21 mouse cellular contexts compared by ENCODE assay signal in the genomic region with DNA sequence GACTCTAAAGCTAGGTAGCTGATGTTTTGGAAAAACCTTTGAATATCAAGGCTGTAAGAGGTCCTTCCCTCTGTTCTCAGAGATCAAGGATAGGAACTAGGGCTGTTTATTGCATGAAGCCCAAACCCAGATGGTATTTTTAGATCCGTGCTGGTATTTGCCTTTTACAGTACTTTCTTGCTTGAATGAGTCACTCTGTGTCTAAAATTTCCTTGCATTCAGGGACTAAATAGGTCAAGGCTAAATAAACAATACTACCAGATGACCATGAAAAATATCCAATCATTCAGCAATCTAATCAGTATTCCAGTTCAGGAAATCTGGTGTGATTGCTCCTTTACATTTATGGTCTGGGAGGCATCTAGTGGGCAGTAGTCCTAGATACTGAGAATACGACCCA.
"Had no signal": no experiment of that assay in that cellular context is flagged by ENCODE, and none has a peak within 500 bp of the region (broad histone marks: within the 10 kb centered on the region; RNA-seq: fewer than 3 reads in every experiment).

No protein-coding gene starts in this region.

- H3K9me3 ChIP-seq: limb, embryonic 10.5 days; limb, embryonic 13.5 days; liver, embryonic 13.5 days; midbrain, embryonic 15.5 days; neural tube, embryonic 12.5 days; neural tube, embryonic 15.5 days had no signal

- H3K27me3 ChIP-seq: limb, embryonic 13.5 days; liver, embryonic 13.5 days; midbrain, embryonic 15.5 days; neural tube, embryonic 12.5 days; neural tube, embryonic 15.5 days had no signal

- H3K36me3 ChIP-seq: limb, embryonic 10.5 days; limb, embryonic 13.5 days; liver, embryonic 13.5 days; midbrain, embryonic 15.5 days; neural tube, embryonic 12.5 days; neural tube, embryonic 15.5 days had no signal

- H3K27ac ChIP-seq: kidney, postnatal 0 days; layer of hippocampus, adult 2 months; limb, embryonic 10.5 days; limb, embryonic 13.5 days; liver, embryonic 13.5 days; midbrain, embryonic 15.5 days; neural tube, embryonic 12.5 days; neural tube, embryonic 15.5 days; stomach, postnatal 0 days had no signal

- H3K4me3 ChIP-seq: layer of hippocampus, adult 2 months; limb, embryonic 10.5 days; limb, embryonic 13.5 days; liver, embryonic 13.5 days; midbrain, embryonic 15.5 days; neural tube, embryonic 12.5 days; neural tube, embryonic 15.5 days had no signal

- H3K4me1 ChIP-seq: limb, embryonic 10.5 days; limb, embryonic 13.5 days; liver, embryonic 13.5 days; midbrain, embryonic 15.5 days; neural tube, embryonic 12.5 days; neural tube, embryonic 15.5 days had no signal

- DNase-seq: kidney, postnatal 25 days; layer of hippocampus, adult 9-11 months; liver; liver, embryonic 13.5 days; lung, adult 2 months; lung, postnatal 14 days; lung, postnatal 4 days; right cerebral cortex, adult 18-20 months; right cerebral cortex, postnatal 14 days; right cerebral cortex, postnatal 4 days; thymus, adult 2 months; thymus, postnatal 14 days; thymus, postnatal 4 days had no signal
